Mouse (Mus musculus) frontal cortex, postnatal 25 days (tissue): ENCODE results near the gene Coasy.
A peak's percentile ranks its signal among the peaks of the same experiment; 100 is the strongest.

Source experiments
- DNase-seq, 2 experiments: peaks; one replicate each; pipeline ENCODE4 v3.0.0; 2022; ENCODE audit warnings: low spot score in 2 of 2

The Coasy gene

GRCm38 (mm10) chr11:101082208-101083082, at the start of gene Coasy:
TSS of gene Coasy (plus strand) at chr11:101082565.
- peak; percentile 77 to 78 for DNase-seq

- DNase-seq = no peak
Measured at GRCm38 (mm10) chr11:101033856-101034500, 48.4 kb upstream of the Coasy start.

GRCm38 (mm10) chr11:101034614-101035327, 47.6 kb upstream of the Coasy start:
- no peak for DNase-seq

- no peak for DNase-seq
Measured at GRCm38 (mm10) chr11:101035328-101035695, 47.1 kb upstream of the Coasy start.

GRCm38 (mm10) chr11:101037795-101038194, 44.6 kb upstream of the Coasy start:
- no peak for DNase-seq

- DNase-seq = no peak
Measured at GRCm38 (mm10) chr11:101045826-101046225, 36.5 kb upstream of the Coasy start.

GRCm38 (mm10) chr11:101046440-101046839, 35.9 kb upstream of the Coasy start:
- DNase-seq = no peak

- DNase-seq = no peak
Measured at GRCm38 (mm10) chr11:101047502-101047901, 34.9 kb upstream of the Coasy start.

GRCm38 (mm10) chr11:101050359-101050758, 32.0 kb upstream of the Coasy start:
- DNase-seq = no peak

- no peak for DNase-seq
Measured at GRCm38 (mm10) chr11:101051051-101051493, 31.3 kb upstream of the Coasy start.

GRCm38 (mm10) chr11:101051617-101052016, 30.7 kb upstream of the Coasy start:
- no peak for DNase-seq

GRCm38 (mm10) chr11:101052751-101053473, 29.5 kb upstream of the Coasy start:
- no peak for DNase-seq

- no peak for DNase-seq
Measured at GRCm38 (mm10) chr11:101053974-101054373, 28.4 kb upstream of the Coasy start.

- DNase-seq = no peak
Measured at GRCm38 (mm10) chr11:101055418-101055817, 26.9 kb upstream of the Coasy start.

- DNase-seq = no peak
Measured at GRCm38 (mm10) chr11:101056885-101057284, 25.5 kb upstream of the Coasy start.

- DNase-seq = peak; percentile 77 to 81
Measured at GRCm38 (mm10) chr11:101057860-101058259, 24.5 kb upstream of the Coasy start.

- no peak for DNase-seq
Measured at GRCm38 (mm10) chr11:101058726-101059125, 23.6 kb upstream of the Coasy start.

GRCm38 (mm10) chr11:101059473-101059872, 22.9 kb upstream of the Coasy start:
- DNase-seq = no peak

- DNase-seq = no peak
Measured at GRCm38 (mm10) chr11:101060126-101060525, 22.2 kb upstream of the Coasy start.

GRCm38 (mm10) chr11:101061049-101061448, 21.3 kb upstream of the Coasy start:
- no peak for DNase-seq

- DNase-seq = no peak
Measured at GRCm38 (mm10) chr11:101062165-101062884, 20.0 kb upstream of the Coasy start.
